Mouse (Mus musculus) embryonic facial prominence, embryonic 11.5 days (tissue): Measurements from ENCODE around the gene Tdp1. TPM values are rescaled to one million over a fixed set of nuclear protein-coding genes. Genes with fewer than 3 reads are reported as not detected.

Source experiments
- ATAC-seq: fragments of 200-750 bp; cut with Nextera tagmentation; replicated peaks from 2 replicates; pipeline ENCODE4 v1.8.0; 2017; ENCODE audit warnings: low read depth; ENCODE audit not compliant: insufficient number of reproducible peaks, low FRiP score, low TSS enrichment
- DNase-seq: peaks from one replicate; pipeline ENCODE4 v3.0.0-alpha.2; 2015; ENCODE audit warnings: low spot score
- H3K27ac ChIP-seq: fragments of 300-500 bp; sonication (generic); replicated peaks from 2 replicates; pipeline ENCODE4 v1.5.1; 2014; ENCODE audit warnings: mild to moderate bottlenecking, low read depth, low read length, control low read depth
- H3K27me3 ChIP-seq: fragments of 300-500 bp; sonication (generic); 2 replicates; pipeline ENCODE4 v1.6.1; 2014; ENCODE audit warnings: mild to moderate bottlenecking, low read length, moderate library complexity, mixed read lengths; ENCODE audit not compliant: control insufficient read depth, insufficient read depth
- H3K36me3 ChIP-seq: fragments of 300-500 bp; sonication (generic); replicated peaks from 2 replicates; pipeline ENCODE4 v1.6.1; 2014; ENCODE audit warnings: low read depth, mild to moderate bottlenecking, low read length, moderate library complexity, mixed read lengths; ENCODE audit not compliant: control insufficient read depth, insufficient read depth
- H3K4me1 ChIP-seq: fragments of 300-500 bp; sonication (generic); 2 replicates; pipeline ENCODE4 v1.6.1; 2014; ENCODE audit warnings: low read length, mixed read lengths; ENCODE audit not compliant: control insufficient read depth, insufficient read depth
- H3K4me2 ChIP-seq: fragments of 300-500 bp; sonication (generic); 2 replicates; pipeline ENCODE4 v1.6.1; 2014; ENCODE audit warnings: low read depth, mild to moderate bottlenecking, control low read depth, low read length, moderate library complexity
- H3K4me3 ChIP-seq: fragments of 300-500 bp; sonication (generic); 2 replicates; pipeline ENCODE4 v1.5.1; 2014; ENCODE audit warnings: low read depth, low read length, control low read depth
- H3K9ac ChIP-seq: fragments of 300-500 bp; sonication (generic); replicated peaks from 2 replicates; pipeline ENCODE4 v1.6.1; 2014; ENCODE audit warnings: mild to moderate bottlenecking, control low read depth, low read length
- H3K9me3 ChIP-seq: fragments of 300-500 bp; sonication (generic); replicated peaks from 2 replicates; pipeline ENCODE4 v1.6.1; 2016; ENCODE audit warnings: mild to moderate bottlenecking, low read length, inconsistent platforms, mixed read lengths; ENCODE audit not compliant: control insufficient read depth
- WGBS: fragments of 180-500 bp; shearing (Covaris S2); extraction: QIAGEN DNeasy Blood & Tissue Kit; methylation state at CpG from one replicate; pipeline ENCODE4 v1.1.7; 2014; 5-methylcytosine and 5-hydroxymethylcytosine counted together
- polyA plus RNA-seq: library from polyadenylated mRNA; unstranded; fragments of >200 nt; fragmentation: Nextera tagmentation; extraction: Ambion mirVana; gene quantifications from 2 replicates; pipeline ENCODE4 v1.2.1, GENCODE M21; 2014

Gene Tdp1
- polyA plus RNA-seq, 1 experiment from 2014 or later: 83.1 TPM

GRCm38 (mm10) chr12:99940704-99941103 is 56.4 kb downstream of the Tdp1 start:
- no peak for DNase-seq
- no peak overlapping the region for H3K27ac ChIP-seq
- no peak for ATAC-seq
- no peak overlapping the region for H3K4me2 ChIP-seq
- no peaks in the 10 kb centered on the region for H3K4me1 ChIP-seq
- H3K9ac ChIP-seq: no peak overlapping the region
- H3K9me3 ChIP-seq: no peaks in the 10 kb centered on the region
- no peaks in the 10 kb centered on the region for H3K27me3 ChIP-seq
- H3K36me3 ChIP-seq: no peaks in the 10 kb centered on the region
- 92% methylated on average over 7 of the region's 7 CpGs for WGBS
- H3K4me3 ChIP-seq: no peak overlapping the region

DNA sequence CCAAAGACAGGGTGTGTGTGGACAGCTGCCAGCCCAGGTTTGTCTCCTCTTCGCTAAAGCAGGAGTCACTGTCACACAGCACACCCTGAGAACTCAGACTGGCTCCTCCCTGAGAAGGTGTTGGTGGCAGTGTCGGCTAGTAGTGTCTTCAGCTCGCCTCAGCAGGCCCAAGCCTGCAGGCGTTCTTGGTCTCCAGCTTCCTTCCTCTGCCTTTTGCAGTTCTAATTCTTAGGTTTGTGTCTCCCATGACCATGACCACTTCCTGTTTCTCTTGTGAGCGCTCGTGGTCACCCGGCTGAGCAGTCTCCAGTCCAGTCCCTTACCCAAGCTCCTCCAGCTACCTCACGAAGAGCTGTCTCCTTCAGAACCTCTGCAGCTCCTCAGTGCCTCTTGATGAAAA is 58.1 kb downstream of the Tdp1 start:
- no peak overlapping the region for H3K4me2 ChIP-seq
- 87% methylated on average over 8 of the region's 8 CpGs for WGBS

DNA sequence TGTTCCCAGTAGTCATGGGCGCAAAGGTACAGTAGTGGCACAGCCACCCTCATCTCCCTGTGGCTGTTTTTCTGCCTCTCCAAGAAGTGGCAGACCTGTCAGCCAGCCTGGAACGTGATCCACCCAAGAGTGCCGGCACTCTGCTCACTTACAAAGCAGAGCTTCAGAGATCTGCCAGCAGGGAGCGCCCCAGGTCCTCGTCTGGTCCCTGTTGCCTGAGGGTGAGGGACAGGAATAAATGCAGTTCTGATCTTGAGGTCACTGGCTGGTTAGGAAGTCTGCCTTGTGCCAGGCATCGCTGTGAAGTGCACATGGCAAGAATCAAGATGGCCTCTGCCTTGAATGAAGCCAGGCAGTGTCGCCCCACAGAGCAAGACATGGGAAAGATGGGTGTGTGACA is 68.6 kb downstream of the Tdp1 start:
- Histone ChIP-seq H3K9ac (no peak overlapping the region), H3K9me3 (no peaks in the 10 kb centered on the region), H3K27ac (no peak overlapping the region), H3K4me3 (no peak overlapping the region), H3K27me3 (no peaks in the 10 kb centered on the region), H3K4me2 (no peak overlapping the region), H3K4me1 (no peaks in the 10 kb centered on the region), H3K36me3 (no peaks in the 10 kb centered on the region)
- WGBS: 48% methylated on average over 7 of the region's 7 CpGs
- ATAC-seq (no peak; the same call in 1 of the 2 replicates), DNase-seq (peak; percentile 64)

More for the DNA sequence above, 58.1 kb downstream of the Tdp1 start:
- no peak overlapping the region for H3K4me3 ChIP-seq
- no peaks in the 10 kb centered on the region for H3K4me1 ChIP-seq
- no peak overlapping the region for H3K27ac ChIP-seq
- H3K27me3 ChIP-seq: no peaks in the 10 kb centered on the region
- DNase-seq (no peak), ATAC-seq (no peak)
- H3K9me3 ChIP-seq: no peaks in the 10 kb centered on the region
- no peaks in the 10 kb centered on the region for H3K36me3 ChIP-seq
- no peak overlapping the region for H3K9ac ChIP-seq

GRCm38 (mm10) chr12:99956411-99956810 is 72.1 kb downstream of the Tdp1 start:
- Histone ChIP-seq H3K27ac (no peak overlapping the region), H3K9ac (no peak overlapping the region), H3K36me3 (no peaks in the 10 kb centered on the region), H3K4me3 (no peak overlapping the region), H3K9me3 (no peaks in the 10 kb centered on the region), H3K4me2 (no peak overlapping the region), H3K4me1 (no peaks in the 10 kb centered on the region), H3K27me3 (no peaks in the 10 kb centered on the region)
- DNase-seq (no peak), ATAC-seq (no peak)
- WGBS: 80% methylated on average over 7 of the region's 7 CpGs

DNA sequence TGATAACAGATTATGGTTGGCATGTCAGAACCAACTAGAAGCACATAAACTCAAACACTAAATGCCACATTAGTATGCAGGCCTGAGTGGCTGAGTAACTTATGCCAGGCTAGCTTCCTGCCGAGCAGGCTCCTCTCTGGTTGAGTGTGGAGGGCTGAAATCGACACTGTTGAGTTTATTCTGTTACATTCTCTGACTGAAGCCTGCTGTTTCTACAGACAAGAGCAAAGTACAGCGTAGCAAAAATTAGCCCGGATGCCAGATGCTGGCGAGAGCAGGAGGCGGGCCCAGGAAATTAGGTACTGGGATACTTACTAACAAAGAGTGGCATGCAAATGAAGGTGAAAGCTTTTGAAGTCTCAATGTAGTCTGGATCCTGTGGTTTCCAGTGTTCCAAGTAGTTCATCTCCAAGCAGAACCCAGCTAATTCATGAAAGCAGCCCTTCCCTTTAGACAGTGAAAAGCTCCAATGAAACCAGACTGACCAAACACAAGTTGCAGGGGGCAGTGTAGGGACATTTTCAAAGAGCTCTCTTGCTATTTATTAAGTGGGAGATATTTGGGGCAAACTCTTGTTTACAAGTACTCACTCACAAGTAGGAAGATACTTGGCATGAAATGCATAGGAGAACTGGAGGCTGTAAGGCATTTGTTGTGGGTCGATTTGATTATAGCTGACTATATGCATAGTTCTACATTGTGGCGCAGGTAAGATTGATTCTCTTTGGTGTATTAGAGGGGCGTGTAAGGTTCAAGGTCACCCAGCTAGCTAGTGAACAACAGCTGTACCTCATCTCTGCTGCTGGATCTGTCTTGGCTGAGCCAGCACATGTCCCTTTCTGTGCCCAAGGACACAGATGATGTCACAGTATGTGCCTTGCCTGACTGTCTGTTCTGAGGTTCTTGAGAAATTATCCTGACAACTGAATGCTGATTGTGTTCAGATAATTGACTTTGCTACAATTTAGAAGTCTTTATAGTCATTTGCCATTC is 74.0 kb downstream of the Tdp1 start:
- ATAC-seq: no peak

GRCm38 (mm10) chr12:99959291-99959690 is 75.0 kb downstream of the Tdp1 start:
- H3K27ac ChIP-seq: no peak overlapping the region
- H3K9ac ChIP-seq: no peak overlapping the region

More for the DNA sequence above, 74.0 kb downstream of the Tdp1 start:
- Histone ChIP-seq H3K9me3 (no peaks in the 10 kb centered on the region), H3K27me3 (no peaks in the 10 kb centered on the region), H3K27ac (no peak overlapping the region), H3K4me1 (no peaks in the 10 kb centered on the region), H3K4me3 (no peak overlapping the region), H3K4me2 (no peak overlapping the region), H3K36me3 (no peaks in the 10 kb centered on the region), H3K9ac (no peak overlapping the region)
- DNase-seq: no peak
- WGBS: 66% methylated on average over 9 of the region's 9 CpGs

GRCm38 (mm10) chr12:99959930-99960329 is 75.6 kb downstream of the Tdp1 start:
- Histone ChIP-seq H3K9ac (no peak overlapping the region), H3K4me1 (no peaks in the 10 kb centered on the region; the same call in 1 of the 2 replicates), H3K4me2 (no peak overlapping the region), H3K27ac (no peak overlapping the region), H3K4me3 (no peak overlapping the region), H3K27me3 (peaks cover 13% of the 10 kb centered on the region), H3K9me3 (no peaks in the 10 kb centered on the region), H3K36me3 (no peaks in the 10 kb centered on the region)
- WGBS: 30% methylated on average over 10 of the region's 10 CpGs
- DNase-seq (no peak), ATAC-seq (no peak)

More at GRCm38 (mm10) chr12:99959291-99959690, 75.0 kb downstream of the Tdp1 start:
- H3K9me3 ChIP-seq: no peaks in the 10 kb centered on the region
- no peak overlapping the region for H3K4me2 ChIP-seq
- ATAC-seq (no peak), DNase-seq (peak; percentile 23)
- no peaks in the 10 kb centered on the region for H3K36me3 ChIP-seq
- H3K4me3 ChIP-seq: no peak overlapping the region
- peaks cover 7% of the 10 kb centered on the region for H3K27me3 ChIP-seq
- no peaks in the 10 kb centered on the region for H3K4me1 ChIP-seq

DNA sequence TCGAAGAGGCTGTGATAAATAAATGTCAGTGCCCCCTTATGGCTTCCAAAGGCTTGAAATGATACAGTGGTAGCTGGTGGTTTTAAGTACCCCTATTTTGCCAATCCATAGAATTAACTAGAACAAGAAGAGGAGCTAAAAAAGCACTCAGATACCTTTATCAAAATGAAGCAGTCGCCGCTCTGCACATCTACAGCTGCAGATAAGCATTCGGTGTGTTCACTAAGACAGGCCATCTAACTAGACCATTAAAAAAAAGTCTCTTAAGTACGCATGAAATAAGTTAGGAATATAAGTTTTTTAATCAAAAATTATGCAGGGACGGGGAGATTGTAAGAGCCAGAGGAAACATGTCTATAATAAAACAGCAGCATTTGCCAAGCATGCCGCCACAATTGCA is 76.4 kb downstream of the Tdp1 start:
- Histone ChIP-seq H3K27me3 (peaks cover 15% of the 10 kb centered on the region), H3K4me2 (no peak overlapping the region), H3K27ac (no peak overlapping the region), H3K9me3 (no peaks in the 10 kb centered on the region), H3K4me3 (no peak overlapping the region), H3K36me3 (no peaks in the 10 kb centered on the region), H3K4me1 (peaks cover under 1% of the 10 kb centered on the region; the same call in 1 of the 2 replicates), H3K9ac (no peak overlapping the region)
- no peak for ATAC-seq
- 93% methylated on average over 7 of the region's 7 CpGs for WGBS
- no peak for DNase-seq
